Mouse (Mus musculus) C2C12 (cell line): Measurements from ENCODE around the gene Slain2.

ENCODE experiments used
- CEBPB ChIP-seq: IDR thresholded peaks from one replicate; pipeline ENCODE4 v1.6.1; 2011; ENCODE audit warnings: low read depth, mild to moderate bottlenecking, control low read depth, moderate library complexity
- CTCF ChIP-seq: IDR thresholded peaks from one replicate; pipeline ENCODE4 v1.5.1; 2011; ENCODE audit not compliant: control insufficient read depth, insufficient read depth, insufficient read length
- MAX ChIP-seq: IDR thresholded peaks from one replicate; pipeline ENCODE4 v1.6.1; 2011; ENCODE audit warnings: mild to moderate bottlenecking, control low read depth
- MYOG ChIP-seq: IDR thresholded peaks from one replicate; pipeline ENCODE4 v1.6.1; 2011; ENCODE audit not compliant: control insufficient read depth, insufficient read length; ENCODE audit errors: extremely low read depth
- USF1 ChIP-seq: IDR thresholded peaks from one replicate; pipeline ENCODE4 v1.6.1; 2011; ENCODE audit warnings: low read depth, mild to moderate bottlenecking, control low read depth, moderate library complexity

- TF ChIP-seq CTCF, result no peak
- no peak for TF ChIP-seq MYOG
- TF ChIP-seq MAX, result no peak
- no peak for TF ChIP-seq CEBPB
- no peak for TF ChIP-seq USF1
Observed at GRCm38 (mm10) chr5:73014745-73015144, 100.6 kb downstream of the Slain2 start.
